In genomic region chr7:143563787-143564186, GRCm38 (mm10) we compare ENCODE assay signal across 15 mouse cellular contexts.
"Had no signal": no experiment of that assay in that cellular context is flagged by ENCODE, and none has a peak within 500 bp of the region (broad histone marks: within the 10 kb centered on the region; RNA-seq: fewer than 3 reads in every experiment).

No protein-coding gene starts in this region.

- H3K9ac ChIP-seq: lung, embryonic 15.5 days; midbrain, embryonic 13.5 days; midbrain, embryonic 15.5 days; neural tube, embryonic 12.5 days had no signal

- H3K4me2 ChIP-seq: lung, embryonic 15.5 days; midbrain, embryonic 11.5 days; midbrain, embryonic 13.5 days; midbrain, embryonic 15.5 days; neural tube, embryonic 12.5 days had no signal

- H3K27me3 ChIP-seq: lung, embryonic 15.5 days; megakaryocyte, embryonic 14.5 days; midbrain, embryonic 13.5 days; midbrain, embryonic 15.5 days; neural tube, embryonic 12.5 days had no signal

- ATAC-seq: midbrain, embryonic 13.5 days; midbrain, embryonic 15.5 days had no signal

- H3K4me3 ChIP-seq: lung, embryonic 15.5 days; megakaryocyte, embryonic 14.5 days; midbrain, embryonic 13.5 days; midbrain, embryonic 15.5 days; neural tube, embryonic 12.5 days had no signal

- H3K27ac ChIP-seq: lung, embryonic 15.5 days; macrophage; midbrain, embryonic 13.5 days; midbrain, embryonic 15.5 days; neural tube, embryonic 12.5 days had no signal

- H3K4me1 ChIP-seq: lung, embryonic 15.5 days; midbrain, embryonic 13.5 days; midbrain, embryonic 15.5 days; neural tube, embryonic 12.5 days had no signal

- DNase-seq: lung, adult 2 months; lung, postnatal 14 days; lung, postnatal 36 days; right cerebral cortex, postnatal 4 days; spleen, adult 18-20 months; thymus, adult 18-20 months; thymus, postnatal 14 days; thymus, postnatal 36 days had no signal

- H3K9me3 ChIP-seq: lung, embryonic 15.5 days; megakaryocyte, embryonic 14.5 days; midbrain, embryonic 13.5 days; midbrain, embryonic 15.5 days; neural tube, embryonic 12.5 days had no signal
